Mouse (Mus musculus) limb, embryonic 14.5 days (tissue): Measurements from ENCODE around the gene Ankrd10. TPM values are rescaled to one million over a fixed set of nuclear protein-coding genes. Genes with fewer than 3 reads are reported as not detected.

Experiments
- ATAC-seq: fragments of 200-750 bp; cut with Nextera tagmentation; 2 replicates; pipeline ENCODE4 v1.8.0; 2017; ENCODE audit warnings: low read depth, moderate number of reproducible peaks, moderate TSS enrichment; ENCODE audit not compliant: low FRiP score
- DNase-seq: peaks from one replicate; pipeline ENCODE4 v3.0.0-alpha.2; 2015; ENCODE audit warnings: low spot score
- H3K27ac ChIP-seq: fragments of 300-500 bp; sonication (generic); replicated peaks from 2 replicates; pipeline ENCODE4 v1.5.1; 2014; ENCODE audit warnings: low read depth, mild to moderate bottlenecking, low read length, moderate library complexity, mixed read lengths
- H3K27me3 ChIP-seq: fragments of 300-500 bp; sonication (generic); 2 replicates; pipeline ENCODE4 v1.6.1; 2014; ENCODE audit warnings: low read length, mixed read lengths; ENCODE audit not compliant: control insufficient read depth, insufficient read depth
- H3K36me3 ChIP-seq: fragments of 300-500 bp; sonication (generic); 2 replicates; pipeline ENCODE4 v1.6.1; 2014; ENCODE audit warnings: mild to moderate bottlenecking, low read length, moderate library complexity, mixed read lengths; ENCODE audit not compliant: control insufficient read depth, insufficient read depth
- H3K4me1 ChIP-seq: fragments of 300-500 bp; sonication (generic); 2 replicates; pipeline ENCODE4 v1.6.1; 2014; ENCODE audit warnings: antibody characterized with exemption, low read length, mixed read lengths; ENCODE audit not compliant: control insufficient read depth, insufficient read depth
- H3K4me2 ChIP-seq: fragments of 300-500 bp; sonication (generic); replicated peaks from 2 replicates; pipeline ENCODE4 v1.6.1; 2014; ENCODE audit warnings: low read depth, mild to moderate bottlenecking, low read length, moderate library complexity; ENCODE audit not compliant: severe bottlenecking
- H3K4me3 ChIP-seq: fragments of 300-500 bp; sonication (generic); replicated peaks from 2 replicates; pipeline ENCODE4 v1.5.1; 2014; ENCODE audit warnings: low read length
- H3K9ac ChIP-seq: fragments of 300-500 bp; sonication (generic); 2 replicates; pipeline ENCODE4 v1.6.1; 2014; ENCODE audit warnings: mild to moderate bottlenecking, low read depth, low read length, moderate library complexity; ENCODE audit not compliant: severe bottlenecking
- H3K9me3 ChIP-seq: fragments of 300-500 bp; sonication (generic); 2 replicates; pipeline ENCODE4 v1.6.1; 2016; ENCODE audit warnings: low read length; ENCODE audit not compliant: control insufficient read depth
- POLR2A ChIP-seq: fragments of 200-500 bp; IDR thresholded peaks from 2 replicates; pipeline ENCODE4 v1.8.0; 2012; ENCODE audit warnings: inconsistent platforms, mild to moderate bottlenecking, moderate library complexity, borderline replicate concordance; ENCODE audit not compliant: insufficient read depth, insufficient read length; ENCODE audit errors: extremely low read depth
- WGBS: fragments of 180-500 bp; shearing (Covaris S2); extraction: QIAGEN DNeasy Blood & Tissue Kit; methylation state at CpG from one replicate; pipeline ENCODE4 v1.1.7; 2014; 5-methylcytosine and 5-hydroxymethylcytosine counted together
- polyA plus RNA-seq, 2 experiments: library from polyadenylated mRNA; depleted of rRNA in 1 of 2; stranded (reverse) in 1 of 2; unstranded in 1 of 2; fragments of >200 nt; fragmentation: Nextera tagmentation in 1 of 2; extraction: Ambion mirVana in 1 of 2; gene quantifications; 2 replicates each; pipeline versions ENCODE4 v1.2.1 to v1.2.3; 2012 to 2014

The Ankrd10 gene
- polyA plus RNA-seq, 2 experiments: 91.8 to 184 TPM

GRCm38 (mm10) chr8:11650021-11650420, 14.5 kb upstream of the Ankrd10 start:
- H3K4me1 ChIP-seq: peaks cover 10% of the 10 kb centered on the region; the same call in 1 of the 2 replicates
- H3K4me2 ChIP-seq: no peak overlapping the region
- no peak overlapping the region for H3K27ac ChIP-seq
- H3K27me3 ChIP-seq: no peaks in the 10 kb centered on the region
- 92% methylated on average over 5 of the region's 5 CpGs for WGBS
- no peak for DNase-seq
- ATAC-seq: no peak
- TF ChIP-seq POLR2A: no peak
- H3K9me3 ChIP-seq: no peaks in the 10 kb centered on the region
- H3K4me3 ChIP-seq: no peak overlapping the region
- H3K9ac ChIP-seq: no peak overlapping the region
- no peaks in the 10 kb centered on the region for H3K36me3 ChIP-seq

DNA sequence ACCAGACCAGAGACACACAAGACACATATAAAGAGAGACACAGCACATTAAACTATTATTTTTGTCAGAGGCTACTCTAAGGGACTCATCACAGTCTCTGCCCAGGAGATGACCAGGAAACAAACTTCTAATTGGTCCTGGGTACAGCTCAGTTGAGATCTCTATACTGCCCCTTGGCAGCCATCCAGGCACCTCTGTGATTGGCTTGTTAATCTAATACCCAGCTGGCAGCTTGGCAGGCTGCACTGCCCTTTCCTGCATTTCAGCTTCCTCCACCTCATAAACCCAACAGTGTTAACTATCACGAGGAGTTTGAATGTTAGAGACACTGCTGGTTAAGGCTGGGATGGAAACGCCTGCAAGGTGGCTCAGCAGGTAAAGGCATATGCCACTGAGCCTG, 7.6 kb upstream of the Ankrd10 start:
- peaks cover 11% of the 10 kb centered on the region; the same call in 1 of the 2 replicates for H3K4me1 ChIP-seq
- H3K9ac ChIP-seq: no peak overlapping the region
- H3K9me3 ChIP-seq: no peaks in the 10 kb centered on the region
- H3K27ac ChIP-seq: no peak overlapping the region
- TF ChIP-seq POLR2A: no peak
- H3K36me3 ChIP-seq: no peaks in the 10 kb centered on the region
- no peak overlapping the region for H3K4me2 ChIP-seq
- no peaks in the 10 kb centered on the region for H3K27me3 ChIP-seq
- no peak overlapping the region for H3K4me3 ChIP-seq
- DNase-seq: peak; percentile 38
- 28% methylated on average over 2 of the region's 2 CpGs for WGBS
- no peak for ATAC-seq

DNA sequence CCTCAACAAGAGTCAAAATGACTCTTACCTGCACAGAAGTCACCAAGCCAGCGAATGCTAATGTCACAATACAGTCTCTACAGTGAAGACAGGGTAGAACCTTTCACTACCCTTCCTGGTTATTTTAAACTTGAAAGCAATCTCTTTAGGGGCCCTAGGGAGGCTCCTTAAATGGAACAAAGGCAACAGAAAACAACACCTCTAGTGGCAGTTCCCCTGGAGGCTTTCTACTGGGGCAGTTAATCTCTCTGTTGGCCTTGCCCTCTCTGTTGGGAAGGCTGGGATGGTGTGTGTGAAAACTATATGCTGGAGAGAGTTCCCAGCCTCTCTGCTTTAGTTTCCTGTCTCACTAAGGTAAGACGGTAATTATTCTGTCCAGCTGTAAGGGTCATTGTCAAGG, 5.0 kb upstream of the Ankrd10 start:
- TF ChIP-seq POLR2A: no peak
- H3K4me1 ChIP-seq: peaks cover 6% of the 10 kb centered on the region; the same call in 1 of the 2 replicates
- H3K9me3 ChIP-seq: no peaks in the 10 kb centered on the region
- no peak overlapping the region for H3K9ac ChIP-seq
- H3K4me2 ChIP-seq: no peak overlapping the region
- no peak overlapping the region for H3K4me3 ChIP-seq
- H3K36me3 ChIP-seq: no peaks in the 10 kb centered on the region
- no peaks in the 10 kb centered on the region for H3K27me3 ChIP-seq
- 57% methylated on average over 2 of the region's 2 CpGs for WGBS
- ATAC-seq (no peak), DNase-seq (no peak)
- no peak overlapping the region for H3K27ac ChIP-seq

- no peak overlapping the region for H3K4me3 ChIP-seq
- WGBS: 93% methylated on average over 7 of the region's 7 CpGs
- no peaks in the 10 kb centered on the region for H3K27me3 ChIP-seq
- no peak overlapping the region for H3K9ac ChIP-seq
- no peak for TF ChIP-seq POLR2A
- H3K27ac ChIP-seq: no peak overlapping the region
- H3K9me3 ChIP-seq: no peaks in the 10 kb centered on the region
- H3K36me3 ChIP-seq: 0 out of 2 replicates have a peak, but pooled peaks cover under 1% of the 10 kb centered on the region
- no peak for ATAC-seq
- no peak overlapping the region for H3K4me2 ChIP-seq
- H3K4me1 ChIP-seq: peaks cover 17% of the 10 kb centered on the region
- no peak for DNase-seq
Observed at GRCm38 (mm10) chr8:11637531-11637930, 2.0 kb upstream of the Ankrd10 start.

GRCm38 (mm10) chr8:11636324-11637057, 934 bp upstream of the Ankrd10 start:
- peak overlapping the region; percentile 96 for H3K27ac ChIP-seq
- peaks cover 9% of the 10 kb centered on the region for H3K36me3 ChIP-seq
- peak overlapping the region; percentile 82 for H3K4me2 ChIP-seq
- peak overlapping the region; percentile 81 for H3K4me3 ChIP-seq
- WGBS: 7% methylated on average over 30 of the region's 30 CpGs
- no peaks in the 10 kb centered on the region for H3K27me3 ChIP-seq
- peaks cover 24% of the 10 kb centered on the region for H3K4me1 ChIP-seq
- DNase-seq: peak; percentile 91
- H3K9ac ChIP-seq: no peak overlapping the region
- TF ChIP-seq POLR2A: 0 out of 2 replicates have a peak, but pooled peaks have one; percentile 10
- H3K9me3 ChIP-seq: no peaks in the 10 kb centered on the region
- ATAC-seq: peak; percentile 60
